Mouse (Mus musculus): ENCODE results near the gene C2cd5.

- no peak for TF ChIP-seq POLR2A (IDR thresholded peaks at IDR 0.05; ENCODE audit: insufficient read depth, low read length)
- no peak for TF ChIP-seq CTCF (IDR thresholded peaks at IDR 0.05; ENCODE audit: low read depth, low read length)
- TF ChIP-seq EP300 (IDR thresholded peaks at IDR 0.05; ENCODE audit: insufficient read depth, low read depth, low read length), result no peak
These were observed 108.4 kb downstream of the C2cd5 start for GRCm38 (mm10) chr6:142991391-142992059.

All from ES-Bruce4 (cell line).